Mouse (Mus musculus) lung, postnatal 0 days (tissue): ENCODE measurements at regions not wholly inside any gene's neighbourhood (a gene's known extent, or its start where the extent isn't known, plus 50 kb on each side); places are given as distances from the start of the nearest gene placed in this dataset.

ENCODE experiments used
- CTCF ChIP-seq: IDR thresholded peaks from 2 replicates; pipeline ENCODE4 v1.5.1; 2016; ENCODE audit warnings: antibody characterized with exemption, mild to moderate bottlenecking
- EP300 ChIP-seq: IDR thresholded peaks from 2 replicates; pipeline ENCODE4 v1.6.1; 2016; ENCODE audit warnings: antibody characterized with exemption, mild to moderate bottlenecking, control low read depth

GRCm38 (mm10) chr2:128309541-128310030, 183.7 kb downstream of the Bcl2l11 start:
- TF ChIP-seq CTCF: no peak
- TF ChIP-seq EP300: no peak
